Mouse (Mus musculus) intestine, embryonic 14.5 days (tissue): ENCODE data around the gene Cemip2. TPM values are rescaled to one million over a fixed set of nuclear protein-coding genes. Genes with fewer than 3 reads are reported as not detected.
"Not testable (repeated sequence)": the region's sequence is repeated elsewhere in the genome, so short reads cannot be mapped to it uniquely, and the experiment has no call there.

ENCODE experiments used
- ATAC-seq: fragments of 200-750 bp; cut with Nextera tagmentation; replicated peaks from 2 replicates; pipeline ENCODE4 v1.8.0; 2017; ENCODE audit warnings: low read depth, moderate number of reproducible peaks, moderate TSS enrichment, moderate library complexity; ENCODE audit not compliant: low FRiP score, low TSS enrichment
- DNase-seq: peaks from one replicate; pipeline ENCODE4 v3.0.0-alpha.2; 2018; ENCODE audit warnings: low spot score
- H3K27ac ChIP-seq: fragments of 300-500 bp; sonication (generic); 2 replicates; pipeline ENCODE4 v1.5.1; 2014; ENCODE audit warnings: low read depth, mild to moderate bottlenecking, control low read depth
- H3K27me3 ChIP-seq: fragments of 300-500 bp; sonication (generic); replicated peaks from 2 replicates; pipeline ENCODE4 v1.6.1; 2014; ENCODE audit warnings: low read length, control low read depth; ENCODE audit not compliant: control insufficient read depth, insufficient read depth
- H3K36me3 ChIP-seq: fragments of 300-500 bp; sonication (generic); 2 replicates; pipeline ENCODE4 v1.6.1; 2014; ENCODE audit warnings: low read length, control low read depth; ENCODE audit not compliant: control insufficient read depth, insufficient read depth
- H3K4me1 ChIP-seq: fragments of 300-500 bp; sonication (generic); replicated peaks from 2 replicates; pipeline ENCODE4 v1.6.1; 2014; ENCODE audit warnings: low read length, control low read depth, mixed read lengths; ENCODE audit not compliant: control insufficient read depth, insufficient read depth
- H3K4me2 ChIP-seq: fragments of 300-500 bp; sonication (generic); 2 replicates; pipeline ENCODE4 v1.6.1; 2014; ENCODE audit warnings: low read length
- H3K4me3 ChIP-seq: fragments of 300-500 bp; sonication (generic); 2 replicates; pipeline ENCODE4 v1.5.1; 2014; ENCODE audit warnings: low read depth, low read length, control low read depth, mixed read lengths
- H3K9ac ChIP-seq: fragments of 300-500 bp; sonication (generic); 2 replicates; pipeline ENCODE4 v1.6.1; 2014; ENCODE audit warnings: mild to moderate bottlenecking, low read length
- H3K9me3 ChIP-seq: fragments of 300-500 bp; sonication (generic); 2 replicates; pipeline ENCODE4 v1.6.1; 2016; ENCODE audit warnings: low read length, control low read depth; ENCODE audit not compliant: control insufficient read depth
- WGBS: fragments of 180-500 bp; shearing (Covaris S2); extraction: QIAGEN DNeasy Blood & Tissue Kit; methylation state at CpG from one replicate; pipeline ENCODE4 v1.1.7; 2014; 5-methylcytosine and 5-hydroxymethylcytosine counted together
- polyA plus RNA-seq: library from polyadenylated mRNA; unstranded; fragments of >200 nt; fragmentation: Nextera tagmentation; extraction: Ambion mirVana; gene quantifications from 2 replicates; pipeline ENCODE4 v1.2.1, GENCODE M21; 2014

Gene Cemip2
- polyA plus RNA-seq, 1 experiment from 2014 or later = 14.8 TPM

DNA sequence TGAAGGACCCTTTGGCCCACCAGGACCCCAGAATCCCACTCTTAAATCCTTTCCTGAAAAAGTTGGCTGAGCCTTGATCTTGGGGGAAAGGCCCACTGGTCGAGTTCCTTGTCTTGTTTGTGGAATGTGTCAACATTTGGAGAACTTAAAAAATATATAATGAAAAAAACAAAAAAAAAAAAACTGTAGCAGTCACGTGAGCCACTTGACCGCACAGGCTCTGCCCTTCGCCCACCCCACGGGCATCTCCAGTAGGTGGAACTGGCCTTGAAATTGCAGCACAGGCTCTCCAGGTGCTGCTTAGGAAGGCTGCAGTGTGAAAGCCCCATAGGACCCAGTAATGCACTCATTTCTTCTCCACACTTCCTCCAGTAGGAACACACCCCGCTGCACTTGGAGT is 82.8 kb downstream of the Cemip2 start:
- DNase-seq = no peak
- Histone ChIP-seq H3K4me1 (no peaks in the 10 kb centered on the region), H3K4me3 (no peak overlapping the region), H3K4me2 (no peak overlapping the region), H3K27ac (no peak overlapping the region), H3K9ac (no peak overlapping the region), H3K36me3 (peaks cover 17% of the 10 kb centered on the region), H3K27me3 (no peaks in the 10 kb centered on the region), H3K9me3 (no peaks in the 10 kb centered on the region)
- no peak for ATAC-seq
- WGBS = 94% methylated on average over 6 of the region's 6 CpGs

DNA sequence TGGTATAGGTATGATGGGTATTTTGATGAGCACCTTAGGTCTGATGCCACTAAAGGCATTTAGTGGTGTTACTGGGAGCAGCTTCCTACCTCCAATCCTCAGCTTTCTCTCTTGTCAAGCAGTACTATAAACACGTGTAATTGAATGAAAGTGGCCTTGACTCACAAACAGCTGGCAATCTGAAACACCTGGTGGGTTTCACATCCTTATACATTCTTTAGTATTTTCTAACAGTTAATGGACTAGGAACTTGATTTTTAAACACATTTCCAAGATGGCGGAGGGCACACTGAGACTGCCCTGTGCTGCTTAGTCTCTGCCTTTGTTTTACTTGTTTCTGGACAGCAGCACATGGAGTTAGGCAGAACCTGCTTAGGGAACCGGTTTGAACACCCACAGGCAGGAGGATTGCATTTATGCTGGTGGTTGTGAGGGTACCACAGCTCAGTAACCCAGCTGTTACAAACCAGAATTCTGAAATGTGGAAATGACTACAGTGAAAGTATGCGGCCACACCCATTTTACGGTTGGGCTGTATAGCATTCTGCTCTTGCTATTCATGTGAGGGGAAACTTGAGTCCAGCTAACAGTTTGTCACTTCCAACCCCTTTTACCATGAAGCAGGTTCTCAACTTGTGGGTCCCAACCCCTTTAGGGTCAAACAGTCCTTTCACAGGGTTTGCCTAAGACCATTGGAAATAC is 84.3 kb downstream of the Cemip2 start:
- Histone ChIP-seq H3K27ac (no peak overlapping the region), H3K4me3 (no peak overlapping the region), H3K9ac (no peak overlapping the region), H3K36me3 (0 out of 2 replicates have a peak, but pooled peaks cover 1% of the 10 kb centered on the region), H3K4me2 (no peak overlapping the region), H3K9me3 (no peaks in the 10 kb centered on the region), H3K27me3 (no peaks in the 10 kb centered on the region), H3K4me1 (no peaks in the 10 kb centered on the region)
- WGBS = 85% methylated on average over 5 of the region's 5 CpGs
- DNase-seq (no peak), ATAC-seq (no peak)

DNA sequence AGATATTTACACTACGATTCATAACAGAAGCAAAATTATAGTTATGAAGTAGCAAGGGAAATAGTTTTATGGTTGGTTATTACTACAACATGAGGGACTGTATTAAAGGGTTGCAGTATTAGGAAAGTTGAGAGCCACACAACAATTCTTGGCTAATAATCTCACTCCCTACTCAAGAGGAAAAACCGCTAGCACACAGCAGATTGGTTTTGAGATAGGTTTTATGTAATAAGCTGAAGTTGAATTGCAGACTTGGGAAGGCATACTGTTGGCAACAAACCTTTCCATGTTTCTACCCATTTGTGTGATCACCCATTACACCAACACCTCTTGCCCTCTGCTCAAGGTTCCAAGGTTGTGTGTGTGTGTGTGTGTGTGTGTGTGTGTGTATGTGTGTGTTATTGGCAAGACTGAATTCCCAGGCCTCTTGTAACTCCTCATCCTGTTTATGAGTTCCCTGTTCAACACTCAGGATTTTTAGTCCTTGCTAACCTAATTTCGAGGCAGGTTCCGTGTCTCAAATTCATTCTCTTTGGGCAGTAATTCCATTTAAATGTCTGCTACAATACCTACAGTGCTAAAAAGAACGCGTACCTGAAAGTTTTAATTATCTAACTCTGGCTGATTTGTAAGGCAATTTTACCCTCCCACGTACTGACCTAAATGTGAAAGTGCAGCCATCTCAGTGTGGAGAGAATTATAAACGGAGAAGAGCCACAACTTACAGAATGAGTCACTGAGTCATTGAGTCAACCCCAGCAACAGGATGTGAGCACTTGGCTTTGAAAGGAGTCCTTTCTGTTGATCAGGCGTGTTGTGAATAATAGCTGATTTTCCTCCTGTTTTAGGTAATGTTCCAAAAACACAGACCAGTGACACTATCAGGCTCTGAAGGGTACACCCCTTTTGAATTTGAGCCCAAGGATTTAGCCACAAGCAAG is 85.1 kb downstream of the Cemip2 start:
- DNase-seq = no peak
- H3K4me3 ChIP-seq = no peak overlapping the region
- 85% methylated on average over 9 of the region's 9 CpGs for WGBS
- H3K36me3 ChIP-seq = no peaks in the 10 kb centered on the region
- no peaks in the 10 kb centered on the region for H3K27me3 ChIP-seq
- H3K27ac ChIP-seq = no peak overlapping the region
- no peaks in the 10 kb centered on the region for H3K9me3 ChIP-seq
- no peak overlapping the region for H3K9ac ChIP-seq
- H3K4me2 ChIP-seq = no peak overlapping the region
- ATAC-seq = no peak
- H3K4me1 ChIP-seq = no peaks in the 10 kb centered on the region

DNA sequence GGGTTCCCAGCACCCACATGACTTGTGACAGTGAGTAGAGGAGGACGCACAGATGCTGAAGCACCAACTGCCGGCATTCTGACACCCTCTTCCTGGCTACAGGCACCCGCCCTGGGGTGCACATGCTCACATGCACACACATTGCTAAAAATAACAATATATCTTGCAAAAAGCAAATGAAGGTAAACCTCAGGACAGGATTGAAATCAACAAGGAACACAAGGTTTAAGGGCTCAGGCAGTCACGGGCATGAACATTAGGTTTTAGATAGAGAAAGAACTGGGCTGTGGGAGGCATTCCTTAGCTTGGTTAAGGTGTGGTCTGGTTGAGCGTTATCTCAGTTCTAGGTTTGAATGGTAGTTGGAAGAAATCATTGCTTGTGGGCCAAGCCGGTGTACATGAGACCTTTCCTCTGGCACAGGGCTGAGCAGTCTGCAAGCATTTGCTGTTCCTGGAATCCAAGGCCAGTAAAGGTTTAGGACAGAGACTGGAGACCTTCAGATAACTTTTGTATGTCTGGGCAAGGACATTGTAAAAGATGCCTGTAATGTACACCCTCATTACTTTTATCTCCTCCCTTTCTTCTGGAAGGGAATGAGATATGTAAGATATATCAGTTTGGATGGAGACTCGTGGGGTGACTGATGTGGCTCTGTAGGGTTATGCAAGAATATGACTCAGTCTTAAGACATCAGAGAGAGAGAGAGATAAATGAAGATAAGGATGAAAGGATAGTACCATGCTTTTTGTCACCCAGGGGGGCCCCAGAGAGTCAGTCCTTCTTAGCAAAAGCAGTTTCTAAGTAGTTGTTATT is 87.3 kb downstream of the Cemip2 start:
- H3K27ac ChIP-seq = no peak overlapping the region
- H3K9ac ChIP-seq = no peak overlapping the region
- no peak overlapping the region for H3K4me3 ChIP-seq
- H3K4me1 ChIP-seq = no peaks in the 10 kb centered on the region
- DNase-seq = no peak
- no peak overlapping the region for H3K4me2 ChIP-seq
- no peaks in the 10 kb centered on the region for H3K27me3 ChIP-seq
- 82% methylated on average over 7 of the region's 7 CpGs for WGBS
- no peaks in the 10 kb centered on the region for H3K36me3 ChIP-seq
- H3K9me3 ChIP-seq = no peaks in the 10 kb centered on the region
- no peak for ATAC-seq

DNA sequence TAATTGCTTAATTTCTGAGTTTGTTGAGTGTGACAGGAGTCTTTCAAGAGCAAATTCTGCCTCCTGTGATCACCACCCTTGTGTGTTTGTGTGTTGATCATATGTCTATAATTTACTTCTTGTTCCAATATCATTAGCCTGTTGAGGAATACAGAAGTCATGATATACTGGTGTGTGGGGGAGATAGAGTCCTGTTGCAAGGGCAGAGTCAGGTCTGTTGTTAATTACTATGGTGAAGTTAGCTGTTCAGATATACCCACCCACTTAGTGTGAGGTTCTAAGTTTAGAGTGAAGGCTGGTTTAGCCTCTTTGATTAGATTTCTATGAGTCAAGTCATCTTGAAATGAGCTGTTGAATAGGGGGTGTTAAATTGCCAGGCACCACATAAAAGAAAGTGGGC is 88.0 kb downstream of the Cemip2 start:
- H3K4me1 ChIP-seq = no peaks in the 10 kb centered on the region
- H3K27me3 ChIP-seq = no peaks in the 10 kb centered on the region
- no peak overlapping the region for H3K27ac ChIP-seq
- ATAC-seq (no peak), DNase-seq (no peak)
- no peak overlapping the region for H3K9ac ChIP-seq
- no peaks in the 10 kb centered on the region for H3K36me3 ChIP-seq
- no peak overlapping the region for H3K4me2 ChIP-seq
- no peak overlapping the region for H3K4me3 ChIP-seq
- H3K9me3 ChIP-seq = no peaks in the 10 kb centered on the region

DNA sequence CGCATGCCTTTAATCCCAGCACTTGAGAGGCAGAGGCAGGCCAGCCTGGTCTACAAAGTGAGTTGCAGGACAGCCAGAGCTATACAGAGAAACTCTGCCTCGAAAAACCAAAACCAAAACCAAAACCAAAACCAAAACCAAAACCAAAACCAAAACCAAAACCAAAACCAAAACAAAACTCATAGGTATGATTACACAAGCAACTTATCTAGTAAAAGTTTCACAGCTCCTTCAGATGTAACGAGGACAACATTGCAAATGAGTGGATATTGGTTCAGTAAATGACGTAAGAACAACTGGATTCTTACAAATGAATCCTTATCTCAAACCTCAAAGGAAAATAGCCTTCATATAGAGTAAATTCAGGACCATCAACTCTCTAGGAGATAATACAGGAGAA is 88.6 kb downstream of the Cemip2 start:
- not testable (repeated sequence) for H3K4me1 ChIP-seq, H3K9ac ChIP-seq, H3K4me3 ChIP-seq, DNase-seq, H3K27me3 ChIP-seq, ATAC-seq, H3K36me3 ChIP-seq, H3K27ac ChIP-seq, H3K4me2 ChIP-seq, H3K9me3 ChIP-seq
- WGBS = 87% methylated on average over 4 of the region's 4 CpGs

DNA sequence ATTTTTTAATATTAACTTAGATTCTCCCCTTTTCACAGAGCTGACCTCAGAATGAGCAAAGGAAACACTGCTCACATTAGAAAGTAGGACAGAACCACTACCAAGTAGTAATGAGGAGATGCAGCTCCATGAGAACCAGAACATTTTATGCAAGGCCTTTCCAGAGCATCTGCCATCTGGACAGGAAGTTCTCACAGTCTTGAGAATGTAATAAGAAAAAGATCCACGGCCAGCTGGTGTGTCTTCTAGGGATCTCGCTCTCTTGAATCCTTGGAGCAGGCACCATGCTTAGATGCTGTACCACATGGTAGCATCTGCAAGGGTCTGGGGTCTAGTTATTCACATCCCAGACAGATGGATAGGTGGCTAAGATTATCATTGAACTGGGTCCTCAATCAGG is 90.3 kb downstream of the Cemip2 start:
- DNase-seq = no peak
- no peak for ATAC-seq
- 68% methylated on average over 2 of the region's 2 CpGs for WGBS
- no peak overlapping the region for H3K9ac ChIP-seq
- H3K27me3 ChIP-seq = no peaks in the 10 kb centered on the region
- H3K27ac ChIP-seq = no peak overlapping the region
- no peaks in the 10 kb centered on the region for H3K4me1 ChIP-seq
- H3K9me3 ChIP-seq = no peaks in the 10 kb centered on the region
- H3K36me3 ChIP-seq = no peaks in the 10 kb centered on the region
- H3K4me2 ChIP-seq = no peak overlapping the region
- no peak overlapping the region for H3K4me3 ChIP-seq

DNA sequence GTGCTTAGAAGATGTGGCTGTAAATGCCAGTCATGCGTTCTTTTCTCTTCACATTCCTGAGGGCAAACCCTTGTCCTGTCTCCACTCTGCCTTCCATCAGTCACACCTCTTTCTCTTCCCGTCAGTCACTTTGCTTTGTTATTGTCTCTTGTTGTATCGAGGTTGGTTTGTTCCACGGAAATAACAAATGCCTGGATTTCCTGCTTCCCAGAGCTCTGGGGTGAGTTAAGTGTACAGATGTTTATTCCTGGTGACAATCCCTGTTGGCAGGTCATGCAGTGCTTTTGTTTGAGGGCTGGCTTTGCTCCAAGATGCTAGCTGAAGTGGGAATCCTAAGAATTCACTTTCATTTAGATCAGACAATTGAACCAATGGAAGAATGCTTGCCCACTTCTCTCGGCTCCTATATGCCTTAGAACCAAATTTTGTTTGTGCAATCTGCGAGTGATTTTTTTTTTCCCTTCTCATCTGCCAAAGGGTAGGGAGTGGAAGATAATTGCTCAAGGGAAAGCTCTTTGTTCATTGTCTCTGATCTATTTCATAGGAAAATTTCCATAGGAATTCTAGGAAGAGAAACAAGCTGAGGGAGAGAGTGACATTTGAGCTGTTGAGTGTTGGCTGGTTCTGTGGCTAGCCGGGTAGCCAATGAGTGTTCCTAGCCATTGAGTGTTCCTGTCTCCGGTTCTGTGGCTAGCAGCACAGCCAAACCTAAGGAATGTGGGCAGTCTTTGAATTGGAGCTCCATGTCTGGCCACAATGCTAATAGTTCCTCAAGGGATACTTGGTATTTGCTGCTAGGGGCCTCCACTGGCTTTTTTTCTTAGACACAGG is 104.2 kb downstream of the Cemip2 start:
- H3K27me3 ChIP-seq = no peaks in the 10 kb centered on the region
- H3K4me3 ChIP-seq = no peak overlapping the region
- peaks cover 3% of the 10 kb centered on the region; the same call in 1 of the 2 replicates for H3K4me1 ChIP-seq
- DNase-seq (no peak), ATAC-seq (no peak)
- no peaks in the 10 kb centered on the region for H3K36me3 ChIP-seq
- no peak overlapping the region for H3K4me2 ChIP-seq
- 27% methylated on average over 8 of the region's 8 CpGs for WGBS
- H3K9ac ChIP-seq = no peak overlapping the region
- no peak overlapping the region for H3K27ac ChIP-seq
- no peaks in the 10 kb centered on the region for H3K9me3 ChIP-seq
